Mouse (Mus musculus) forebrain, embryonic 15.5 days (tissue): ENCODE measurements around the gene Olfr1310. TPM values are rescaled to one million over a fixed set of nuclear protein-coding genes. Genes with fewer than 3 reads are reported as not detected.
"Not testable (repeated sequence)": the region's sequence is repeated elsewhere in the genome, so short reads cannot be mapped to it uniquely, and the experiment has no call there.

ENCODE experiments used
- ATAC-seq: fragments of 200-750 bp; cut with Nextera tagmentation; replicated peaks from 2 replicates; pipeline ENCODE4 v1.8.0; 2017; ENCODE audit warnings: mild to moderate bottlenecking, moderate TSS enrichment, moderate library complexity
- H3K27ac ChIP-seq: fragments of 300-500 bp; sonication (generic); replicated peaks from 2 replicates; pipeline ENCODE4 v1.5.1; 2015; ENCODE audit warnings: mild to moderate bottlenecking, inconsistent platforms
- H3K27me3 ChIP-seq: fragments of 300-500 bp; sonication (generic); 2 replicates; pipeline ENCODE4 v1.6.1; 2015; ENCODE audit warnings: inconsistent platforms
- H3K36me3 ChIP-seq: fragments of 300-500 bp; sonication (generic); 2 replicates; pipeline ENCODE4 v1.6.1; 2015; ENCODE audit warnings: mild to moderate bottlenecking, inconsistent platforms
- H3K4me1 ChIP-seq: fragments of 300-500 bp; sonication (generic); 2 replicates; pipeline ENCODE4 v1.6.1; 2015; ENCODE audit warnings: inconsistent platforms
- H3K4me2 ChIP-seq: fragments of 300-500 bp; sonication (generic); replicated peaks from 2 replicates; pipeline ENCODE4 v1.6.1; 2015; ENCODE audit warnings: mild to moderate bottlenecking, inconsistent platforms
- H3K4me3 ChIP-seq: fragments of 300-500 bp; sonication (generic); 2 replicates; pipeline ENCODE4 v1.5.1; 2015; ENCODE audit warnings: mild to moderate bottlenecking, inconsistent platforms
- H3K9ac ChIP-seq: fragments of 300-500 bp; sonication (generic); replicated peaks from 2 replicates; pipeline ENCODE4 v1.6.1; 2015; ENCODE audit warnings: mild to moderate bottlenecking, inconsistent platforms
- H3K9me3 ChIP-seq: fragments of 300-500 bp; sonication (generic); 2 replicates; pipeline ENCODE4 v1.6.1; 2016; ENCODE audit warnings: inconsistent platforms
- WGBS: fragments of 180-500 bp; shearing (Covaris S2); methylation state at CpG from one replicate; pipeline ENCODE4 v1.1.7; 2015; ENCODE audit warnings: mixed read lengths; 5-methylcytosine and 5-hydroxymethylcytosine counted together
- polyA plus RNA-seq: library from polyadenylated mRNA; unstranded; fragments of >200 nt; fragmentation: Nextera tagmentation; extraction: Ambion mirVana; gene quantifications from 2 replicates; pipeline ENCODE4 v1.2.1, GENCODE M21; 2015

Olfr1310 gene
- polyA plus RNA-seq: not detected in 2 replicates

DNA sequence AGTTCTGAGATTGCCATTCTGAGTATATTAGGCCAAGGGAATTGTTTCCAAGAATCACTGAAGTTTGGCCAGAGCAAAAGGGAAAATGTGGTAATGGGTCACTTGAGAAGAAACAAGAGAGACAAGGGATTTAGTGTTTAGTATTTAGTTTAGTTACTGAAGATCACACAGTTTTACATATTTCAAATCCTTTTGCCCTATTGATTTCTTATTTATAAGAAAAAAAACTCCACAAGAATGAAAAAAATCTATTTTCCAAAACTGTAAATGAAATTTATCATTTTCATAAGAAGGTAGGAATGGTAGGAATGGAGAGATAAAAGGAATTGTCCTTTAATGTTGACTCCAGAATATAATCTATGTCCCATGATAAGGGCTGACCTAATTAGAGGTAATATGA, at the start of gene Olfr1310:
TSS of gene Olfr1310 (minus strand) at position 101 of the 400 bp plus-strand sequence.
- Histone ChIP-seq H3K4me3 (no peak within 1 kb of the TSS), H3K4me1 (no peaks in the 10 kb centered on the region), H3K9me3 (no peaks in the 10 kb centered on the region), H3K4me2 (no peak within 1 kb of the TSS), H3K27me3 (no peaks in the 10 kb centered on the region), H3K27ac (no peak within 1 kb of the TSS), H3K9ac (no peak within 1 kb of the TSS), H3K36me3 (no peaks in the 10 kb centered on the region)
- no peak for ATAC-seq

- no peaks in the 10 kb centered on the region for H3K27me3 ChIP-seq
- H3K36me3 ChIP-seq: no peaks in the 10 kb centered on the region
- WGBS: 45% methylated on average over 1 of the region's 1 CpGs
- no peak within 1 kb of the TSS for H3K27ac ChIP-seq
- no peaks in the 10 kb centered on the region for H3K9me3 ChIP-seq
- no peaks in the 10 kb centered on the region for H3K4me1 ChIP-seq
- ATAC-seq: no peak
- no peak within 1 kb of the TSS for H3K9ac ChIP-seq
- H3K4me2 ChIP-seq: no peak within 1 kb of the TSS
- no peak within 1 kb of the TSS for H3K4me3 ChIP-seq
Measured at GRCm38 (mm10) chr2:112050138-112050537, 37.6 kb upstream of the Olfr1310 start, which contains the start of gene Olfr1312. TSS of gene Olfr1312 (minus strand) at chr2:112050238.

DNA sequence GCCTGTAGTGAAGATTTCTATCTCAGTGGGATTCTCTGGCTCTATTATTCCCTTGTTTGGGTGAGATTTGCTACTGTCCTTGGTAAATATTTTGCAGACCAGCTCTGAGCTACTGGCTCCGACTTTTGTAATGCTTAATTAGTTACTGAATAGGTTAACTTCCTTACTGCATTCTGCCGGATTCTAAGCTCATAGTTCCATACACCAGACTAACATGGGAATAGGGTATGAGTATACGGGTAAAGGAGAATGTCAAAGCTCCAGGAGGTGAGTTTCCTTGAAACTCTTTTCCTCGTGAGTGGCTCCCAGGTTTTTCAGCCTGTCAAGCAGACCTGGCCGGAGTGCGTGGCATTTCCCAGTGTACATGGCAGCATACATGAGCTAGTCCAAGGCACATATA, 14.5 kb upstream of the Olfr1310 start:
- H3K9me3 ChIP-seq, H3K27ac ChIP-seq, H3K4me3 ChIP-seq, H3K36me3 ChIP-seq, ATAC-seq, H3K27me3 ChIP-seq, H3K4me2 ChIP-seq, H3K4me1 ChIP-seq, H3K9ac ChIP-seq: not testable (repeated sequence)
- 56% methylated on average over 6 of the region's 6 CpGs for WGBS

GRCm38 (mm10) chr2:112024312-112024711, 11.8 kb upstream of the Olfr1310 start, which contains the start of gene Olfr1311:
TSS of gene Olfr1311 (minus strand) at chr2:112024412.
- Histone ChIP-seq H3K9me3 (no peaks in the 10 kb centered on the region), H3K27me3 (no peaks in the 10 kb centered on the region), H3K36me3 (no peaks in the 10 kb centered on the region), H3K4me1 (no peaks in the 10 kb centered on the region), H3K4me2 (no peak within 1 kb of the TSS), H3K4me3 (no peak within 1 kb of the TSS), H3K27ac (no peak within 1 kb of the TSS), H3K9ac (no peak within 1 kb of the TSS)
- WGBS: 97% methylated on average over 2 of the region's 2 CpGs
- no peak for ATAC-seq

- no peaks in the 10 kb centered on the region for H3K36me3 ChIP-seq
- H3K9me3 ChIP-seq: no peaks in the 10 kb centered on the region
- H3K4me2 ChIP-seq: no peak overlapping the region
- no peak for ATAC-seq
- no peaks in the 10 kb centered on the region for H3K27me3 ChIP-seq
- 83% methylated on average over 3 of the region's 3 CpGs for WGBS
- no peak overlapping the region for H3K27ac ChIP-seq
- H3K4me3 ChIP-seq: no peak overlapping the region
- no peak overlapping the region for H3K9ac ChIP-seq
- no peaks in the 10 kb centered on the region for H3K4me1 ChIP-seq
Measured at GRCm38 (mm10) chr2:112014900-112015299, 2.4 kb upstream of the Olfr1310 start.

DNA sequence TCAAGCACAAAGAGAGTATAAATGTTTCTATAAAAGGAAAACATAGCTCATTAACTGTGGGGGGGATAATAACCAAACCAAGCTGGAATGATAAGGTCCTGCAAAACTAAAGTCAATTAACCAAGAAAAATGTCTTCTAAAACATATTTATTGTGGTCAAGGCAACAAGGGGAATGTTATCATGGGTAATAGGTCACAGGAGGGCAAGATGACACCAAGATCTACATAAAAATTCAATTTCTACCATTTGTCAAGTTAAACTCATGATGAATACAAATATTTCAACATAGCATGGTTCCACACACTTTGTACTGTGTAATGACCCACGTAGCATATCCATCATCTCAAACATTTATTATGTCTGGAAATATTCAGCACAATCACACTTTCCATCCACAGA, 22.3 kb downstream of the Olfr1310 start, which contains the start of gene Olfr1309:
TSS of gene Olfr1309 (minus strand) at position 101 of the 400 bp plus-strand sequence.
- no peak within 1 kb of the TSS for H3K4me3 ChIP-seq
- no peak within 1 kb of the TSS for H3K27ac ChIP-seq
- ATAC-seq: no peak
- H3K27me3 ChIP-seq: no peaks in the 10 kb centered on the region
- H3K9ac ChIP-seq: no peak within 1 kb of the TSS
- no peak within 1 kb of the TSS for H3K4me2 ChIP-seq
- H3K36me3 ChIP-seq: no peaks in the 10 kb centered on the region
- 59% methylated on average over 1 of the region's 1 CpGs for WGBS
- no peaks in the 10 kb centered on the region for H3K9me3 ChIP-seq
- H3K4me1 ChIP-seq: no peaks in the 10 kb centered on the region

GRCm38 (mm10) chr2:111964844-111965243, 47.7 kb downstream of the Olfr1310 start, which contains the start of gene Olfr1308:
TSS of gene Olfr1308 (minus strand) at chr2:111964944.
- no peak within 1 kb of the TSS for H3K4me3 ChIP-seq
- no peak within 1 kb of the TSS for H3K9ac ChIP-seq
- no peak within 1 kb of the TSS for H3K27ac ChIP-seq
- H3K36me3 ChIP-seq: no peaks in the 10 kb centered on the region
- no peak within 1 kb of the TSS for H3K4me2 ChIP-seq
- no peaks in the 10 kb centered on the region for H3K4me1 ChIP-seq
- H3K27me3 ChIP-seq: no peaks in the 10 kb centered on the region
- WGBS: 58% methylated on average over 1 of the region's 1 CpGs
- no peaks in the 10 kb centered on the region for H3K9me3 ChIP-seq
- no peak for ATAC-seq

Other genes with a start within 250 kb of the Olfr1310 start
- not detected in 2 replicates for gene Olfr1302, start 235.3 kb downstream of the Olfr1310 start, polyA plus RNA-seq
- gene Olfr1303, start 192.4 kb downstream of the Olfr1310 start, polyA plus RNA-seq: not detected in 2 replicates
- not detected in 2 replicates for gene Olfr1305, start 135.6 kb downstream of the Olfr1310 start, polyA plus RNA-seq
- not detected in 2 replicates for gene Olfr1306, start 96.4 kb downstream of the Olfr1310 start, polyA plus RNA-seq
- gene Olfr1307, start 63.3 kb downstream of the Olfr1310 start, polyA plus RNA-seq: not detected in 2 replicates
- not detected in 2 replicates for gene Olfr1308, start 47.8 kb downstream of the Olfr1310 start, polyA plus RNA-seq
- not detected in 2 replicates for gene Olfr1309, start 22.4 kb downstream of the Olfr1310 start, polyA plus RNA-seq
- not detected in 2 replicates for gene Olfr1311, start 11.7 kb upstream of the Olfr1310 start, polyA plus RNA-seq
- not detected in 2 replicates for gene Olfr1312, start 37.5 kb upstream of the Olfr1310 start, polyA plus RNA-seq
- gene Olfr1313, start 65.1 kb upstream of the Olfr1310 start, polyA plus RNA-seq: not detected in 2 replicates
- gene Olfr1314, start 84.1 kb upstream of the Olfr1310 start, polyA plus RNA-seq: not detected in 2 replicates
- gene Olfr1315-ps1, start 102.7 kb upstream of the Olfr1310 start, polyA plus RNA-seq: not detected in 2 replicates
- gene Olfr1316, start 122.3 kb upstream of the Olfr1310 start, polyA plus RNA-seq: not detected in 2 replicates
- 0.06 TPM in 1 of 2 replicates, not detected in the other for gene Olfr1317, start 127.6 kb upstream of the Olfr1310 start, polyA plus RNA-seq
- 0.09 TPM in 1 of 2 replicates, not detected in the other for gene Olfr1318, start 141.5 kb upstream of the Olfr1310 start, polyA plus RNA-seq
- 13.4 and 15.2 TPM in 2 replicates for gene Lpcat4, start 226.8 kb upstream of the Olfr1310 start, polyA plus RNA-seq
- 0.04 TPM in 1 of 2 replicates, not detected in the other for gene Nutm1, start 246.6 kb upstream of the Olfr1310 start, polyA plus RNA-seq
- gene Nop10, start 249.2 kb upstream of the Olfr1310 start, polyA plus RNA-seq: 164 and 187 TPM in 2 replicates